Mouse (Mus musculus) heart, postnatal 14 days (tissue): Measurements from ENCODE around the gene Gm10439. TPM values are rescaled to one million over a fixed set of nuclear protein-coding genes. Genes with fewer than 3 reads are reported as not detected.
"Not testable (repeated sequence)": the region's sequence is repeated elsewhere in the genome, so short reads cannot be mapped to it uniquely, and the experiment has no call there.

ENCODE experiments used
- DNase-seq, 2 experiments: peaks; one replicate each; pipeline ENCODE4 v3.0.0; 2021 to 2022
- intact Hi-C: fragments of 180-260 bp; cut with DNase I; formaldehyde crosslinking; loops from one replicate; pipeline ENCODE4 v1.15.1; 2025
- long read RNA-seq, 2 experiments: library from polyadenylated mRNA; stranded (forward); transcript quantifications; one replicate each; pipeline ENCODE4 v2.0.0; 2021
- total RNA-seq, 2 experiments: library from RNA; stranded (reverse); gene quantifications; 2 replicates each; pipeline ENCODE4 v1.2.3; 2021

The Gm10439 gene
- total RNA-seq: not detected
- long read RNA-seq, experiment 1: 0 reads
- long read RNA-seq, experiment 2: 0 reads

DNA sequence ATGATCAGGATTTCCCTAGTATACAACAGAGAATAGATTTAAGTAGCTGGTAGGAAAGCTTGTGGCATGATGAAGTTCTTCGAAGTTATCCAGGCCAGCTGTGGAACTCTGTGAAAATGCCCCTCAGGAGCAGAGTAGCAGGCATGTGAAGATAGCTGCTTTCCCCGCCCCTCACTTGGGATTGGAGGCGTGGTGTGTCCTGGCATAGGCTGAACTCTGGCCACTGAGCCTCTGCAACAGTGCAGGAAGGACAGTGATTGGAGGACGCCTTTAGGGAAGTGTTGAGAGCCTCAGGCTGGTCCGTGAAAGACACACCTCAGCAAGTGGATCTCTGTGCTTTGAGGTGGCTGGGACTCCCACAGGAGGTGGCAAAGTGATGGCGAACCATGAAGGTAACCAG, at the start of gene Gm10439:
Gene Gm10439 (plus strand): TSS at position 301 of the 400 bp plus-strand sequence.
- intact Hi-C loops, DNase-seq: not testable (repeated sequence)

Other genes with a start within 250 kb of the Gm10439 start
- not detected for gene Gm15085, start 147.0 kb upstream of the Gm10439 start, total RNA-seq
- not detected for gene Gm15097, start 189.9 kb downstream of the Gm10439 start, total RNA-seq